Mouse (Mus musculus) hindbrain, postnatal 0 days (tissue): ENCODE data around the gene Mdfic. TPM values are rescaled to one million over a fixed set of nuclear protein-coding genes. Genes with fewer than 3 reads are reported as not detected.
A peak's percentile ranks its signal among the peaks of the same experiment; 100 is the strongest.
"Not testable (repeated sequence)": the region's sequence is repeated elsewhere in the genome, so short reads cannot be mapped to it uniquely, and the experiment has no call there.

ENCODE experiments used
- ATAC-seq: fragments of 200-750 bp; cut with Nextera tagmentation; 2 replicates; pipeline ENCODE4 v1.8.0; 2017; ENCODE audit warnings: mild to moderate bottlenecking, moderate TSS enrichment, moderate library complexity
- DNase-seq: peaks from one replicate; pipeline ENCODE4 v3.0.0-alpha.2; 2015; ENCODE audit warnings: low spot score
- H3K27ac ChIP-seq: fragments of 300-500 bp; sonication (generic); 2 replicates; pipeline ENCODE4 v1.5.1; 2014; ENCODE audit warnings: mild to moderate bottlenecking
- H3K27me3 ChIP-seq: fragments of 300-500 bp; sonication (generic); 2 replicates; pipeline ENCODE4 v1.6.1; 2014; ENCODE audit warnings: low read length, mixed read lengths; ENCODE audit not compliant: insufficient read depth
- H3K36me3 ChIP-seq: fragments of 300-500 bp; sonication (generic); 2 replicates; pipeline ENCODE4 v1.6.1; 2014; ENCODE audit warnings: low read length, mixed read lengths; ENCODE audit not compliant: insufficient read depth
- H3K4me1 ChIP-seq: fragments of 300-500 bp; sonication (generic); 2 replicates; pipeline ENCODE4 v1.6.1; 2014; ENCODE audit warnings: antibody characterized with exemption, low read length, mixed read lengths; ENCODE audit not compliant: insufficient read depth
- H3K4me2 ChIP-seq: fragments of 300-500 bp; sonication (generic); 2 replicates; pipeline ENCODE4 v1.6.1; 2014; ENCODE audit warnings: low read depth, mild to moderate bottlenecking, low read length, moderate library complexity, mixed read lengths
- H3K4me3 ChIP-seq: fragments of 300-500 bp; sonication (generic); 2 replicates; pipeline ENCODE4 v1.5.1; 2014; ENCODE audit warnings: low read length
- H3K9ac ChIP-seq: fragments of 300-500 bp; sonication (generic); replicated peaks from 2 replicates; pipeline ENCODE4 v1.6.1; 2014; ENCODE audit warnings: mild to moderate bottlenecking, low read length, moderate library complexity, mixed read lengths
- H3K9me3 ChIP-seq: fragments of 300-500 bp; sonication (generic); 2 replicates; pipeline ENCODE4 v1.6.1; 2016; ENCODE audit warnings: low read length, mixed read lengths
- CTCF ChIP-seq: IDR thresholded peaks from 2 replicates; pipeline ENCODE4 v1.5.1; 2016; ENCODE audit warnings: antibody characterized with exemption, control low read depth, low read depth
- WGBS: fragments of 180-500 bp; shearing (Covaris S2); extraction: QIAGEN DNeasy Blood & Tissue Kit; methylation state at CpG from one replicate; pipeline ENCODE4 v1.1.7; 2014; 5-methylcytosine and 5-hydroxymethylcytosine counted together
- polyA plus RNA-seq: library from polyadenylated mRNA; unstranded; fragments of >200 nt; fragmentation: Nextera tagmentation; extraction: Ambion mirVana; gene quantifications from 2 replicates; pipeline ENCODE4 v1.2.1, GENCODE M21; 2015
- total RNA-seq: library from RNA; depleted of rRNA; stranded (reverse); fragments of >200 nt; gene quantifications from 2 replicates; pipeline ENCODE4 v1.2.3, GENCODE M21; 2014; rRNA removed

Mdfic gene
- 4.2 and 8.6 TPM in 2 replicates for total RNA-seq
- polyA plus RNA-seq: 0.81 and 1.4 TPM in 2 replicates

DNA sequence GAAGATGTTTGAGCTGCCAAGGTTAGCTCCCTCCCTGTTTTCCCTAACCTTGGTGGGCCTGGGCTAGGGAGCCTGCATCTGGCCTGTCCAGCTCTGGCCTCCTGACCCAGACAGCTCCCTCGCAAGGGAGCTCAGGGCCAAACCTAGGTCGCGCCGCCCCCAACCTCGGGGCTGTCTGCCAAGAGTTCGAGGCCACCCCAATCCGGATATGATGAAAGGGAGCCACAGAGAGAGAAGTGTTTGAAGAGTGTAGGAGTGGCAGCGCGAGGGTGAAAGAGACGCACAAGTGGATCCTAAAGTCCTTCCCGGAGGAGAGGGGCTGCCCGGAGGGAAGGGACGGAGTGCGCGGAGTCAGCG is at the start of gene Mdfic:
TSS of gene Mdfic (plus strand) at position 201 of the 357 bp plus-strand sequence.
- ATAC-seq (peak; percentile 56; the same call in 1 of the 2 replicates), DNase-seq (no peak)
- Histone ChIP-seq H3K9me3 (no peaks in the 10 kb centered on the region), H3K9ac (peak within 1 kb of the TSS; percentile 55), H3K4me3 (peak within 1 kb of the TSS; percentile 59), H3K4me2 (peak within 1 kb of the TSS; percentile 93), H3K27me3 (no peaks in the 10 kb centered on the region), H3K27ac (0 out of 2 replicates have a peak within 1 kb of the TSS, but pooled peaks have one; percentile 41), H3K36me3 (no peaks in the 10 kb centered on the region), H3K4me1 (no peaks in the 10 kb centered on the region)
- TF ChIP-seq CTCF: no peak
- WGBS: 1% methylated on average over 14 of the region's 16 CpGs

DNA sequence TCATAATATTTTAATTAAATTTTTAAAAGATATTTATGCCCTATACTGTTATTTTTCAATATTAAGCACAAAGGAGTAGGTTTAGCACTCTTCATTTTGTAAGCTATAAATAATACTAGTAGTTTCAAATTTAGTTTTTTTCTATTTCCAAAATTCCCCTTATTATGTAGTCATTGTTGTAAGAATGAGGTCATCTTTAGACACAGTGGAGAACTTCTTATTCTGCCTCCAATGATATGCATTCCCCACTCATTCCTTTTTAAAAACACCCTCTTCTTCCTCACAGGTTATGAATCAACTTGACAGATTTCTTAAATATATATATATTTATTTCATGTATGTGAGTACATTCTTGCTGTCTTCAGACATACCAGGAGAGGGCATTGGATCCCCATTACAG is 49.1 kb upstream of the Mdfic start:
- ATAC-seq: no peak
- Histone ChIP-seq H3K9ac (no peak overlapping the region), H3K4me1 (no peaks in the 10 kb centered on the region), H3K4me3 (no peak overlapping the region), H3K4me2 (no peak overlapping the region), H3K36me3 (no peaks in the 10 kb centered on the region), H3K27me3 (no peaks in the 10 kb centered on the region), H3K9me3 (no peaks in the 10 kb centered on the region), H3K27ac (no peak overlapping the region)
- no peak for TF ChIP-seq CTCF
- no peak for DNase-seq

DNA sequence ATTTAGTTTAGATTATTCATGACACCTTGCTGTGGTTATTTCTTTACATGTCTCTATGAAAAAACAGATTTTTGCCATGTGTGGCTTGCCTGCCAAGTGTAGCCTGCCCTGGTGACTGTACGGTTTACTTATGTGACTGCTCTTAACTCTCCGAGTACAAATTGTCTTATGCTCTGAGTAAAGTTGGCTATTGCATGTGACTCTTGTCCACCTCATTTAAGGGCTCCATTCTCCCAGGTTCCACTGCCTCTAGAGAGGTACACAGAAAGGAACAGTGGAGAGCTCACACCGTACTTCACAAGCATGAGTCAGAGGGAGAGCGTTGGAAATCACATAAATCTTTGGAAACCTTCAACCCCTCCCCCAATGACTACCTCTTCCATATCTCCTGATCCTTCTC is 10.4 kb upstream of the Mdfic start:
- Histone ChIP-seq H3K4me2 (no peak overlapping the region), H3K9me3 (no peaks in the 10 kb centered on the region), H3K27me3 (no peaks in the 10 kb centered on the region), H3K4me1 (no peaks in the 10 kb centered on the region), H3K4me3 (no peak overlapping the region), H3K27ac (no peak overlapping the region), H3K9ac (no peak overlapping the region), H3K36me3 (no peaks in the 10 kb centered on the region)
- DNase-seq: no peak
- no peak for ATAC-seq
- no peak for TF ChIP-seq CTCF
- WGBS: 96% methylated on average over 4 of the region's 4 CpGs

DNA sequence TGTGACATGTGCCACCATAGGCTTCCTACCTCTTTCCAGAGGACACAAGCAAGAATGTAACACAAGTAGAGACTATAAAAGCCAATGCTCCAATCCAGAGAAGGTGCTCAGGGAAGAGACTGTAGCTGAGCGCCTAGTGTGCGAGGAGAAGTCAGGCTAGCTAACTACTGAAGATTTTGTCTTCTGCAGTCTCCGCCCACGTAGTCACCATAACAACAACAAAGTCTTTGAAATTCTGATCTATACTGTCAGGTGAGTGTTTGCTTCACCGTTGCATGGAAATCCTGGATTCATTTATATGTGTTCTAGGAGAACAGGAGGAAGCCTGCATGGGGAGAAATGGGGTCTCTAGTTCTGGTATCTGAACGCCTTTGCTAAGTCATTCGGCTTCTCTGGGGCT is 9.8 kb upstream of the Mdfic start:
- Histone ChIP-seq H3K9ac (no peak overlapping the region), H3K27me3 (no peaks in the 10 kb centered on the region), H3K4me2 (no peak overlapping the region), H3K36me3 (no peaks in the 10 kb centered on the region), H3K4me1 (no peaks in the 10 kb centered on the region), H3K9me3 (no peaks in the 10 kb centered on the region), H3K4me3 (no peak overlapping the region), H3K27ac (no peak overlapping the region)
- no peak for TF ChIP-seq CTCF
- whole genome bisulfite sequencing: 88% methylated on average over 7 of the region's 7 CpGs
- ATAC-seq (no peak), DNase-seq (no peak)

DNA sequence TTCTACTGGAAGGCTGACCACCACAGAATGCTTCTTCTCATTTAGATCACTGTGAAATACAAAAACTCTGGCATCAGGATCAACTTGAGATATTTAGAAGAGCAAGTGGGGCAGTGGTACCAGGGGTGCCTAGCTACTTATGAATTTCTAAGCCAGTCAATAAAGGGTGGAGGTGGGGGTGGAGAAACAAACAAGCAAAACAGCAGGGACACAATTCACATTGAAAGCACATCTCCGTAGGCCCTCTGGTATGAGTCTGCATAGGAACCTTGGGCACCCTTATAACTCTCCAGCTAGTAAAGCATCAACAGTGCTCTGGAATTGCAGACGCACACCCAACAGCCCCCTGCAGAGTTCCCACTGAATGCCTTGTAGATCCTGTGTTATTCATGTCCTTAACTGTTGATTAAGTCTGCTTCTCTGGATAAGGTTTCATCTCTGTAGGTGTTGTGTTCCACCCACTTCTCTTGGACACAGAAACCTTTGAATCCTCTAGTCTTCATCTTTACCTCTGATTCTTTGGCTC is 7.5 kb upstream of the Mdfic start:
- H3K9me3 ChIP-seq: no peaks in the 10 kb centered on the region

DNA sequence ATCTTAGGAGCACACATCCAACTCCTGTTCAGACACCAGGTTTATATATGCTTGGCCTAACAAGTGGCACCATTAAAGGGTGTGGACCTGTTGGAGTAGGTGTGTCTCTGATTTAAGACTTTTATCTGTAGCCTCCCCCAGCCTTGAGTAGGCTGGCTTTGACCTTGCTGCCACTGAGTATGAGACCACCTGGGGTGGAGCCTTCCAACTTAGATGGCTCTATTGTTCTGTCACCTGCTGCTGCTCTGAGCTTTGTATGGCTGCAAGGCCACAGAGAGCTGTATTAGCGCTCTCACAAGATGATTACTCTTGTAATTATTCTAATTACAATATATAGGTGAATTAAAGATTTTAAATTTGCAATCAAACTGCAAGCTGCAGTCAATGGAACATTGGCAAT is 6.4 kb upstream of the Mdfic start:
- H3K4me1 ChIP-seq, H3K36me3 ChIP-seq, H3K27me3 ChIP-seq, H3K4me3 ChIP-seq, H3K4me2 ChIP-seq, H3K27ac ChIP-seq, ATAC-seq, H3K9ac ChIP-seq, H3K9me3 ChIP-seq, DNase-seq: not testable (repeated sequence)
- WGBS: 71% methylated on average over 1 of the region's 1 CpGs

More for the DNA sequence above, 7.5 kb upstream of the Mdfic start:
- no peak overlapping the region for H3K4me3 ChIP-seq
- no peaks in the 10 kb centered on the region for H3K36me3 ChIP-seq
- 29% methylated on average over 2 of the region's 2 CpGs for WGBS
- no peaks in the 10 kb centered on the region for H3K4me1 ChIP-seq
- DNase-seq (no peak), ATAC-seq (no peak)
- H3K27ac ChIP-seq: no peak overlapping the region
- H3K9ac ChIP-seq: no peak overlapping the region
- no peak for TF ChIP-seq CTCF
- no peak overlapping the region for H3K4me2 ChIP-seq
- H3K27me3 ChIP-seq: no peaks in the 10 kb centered on the region

DNA sequence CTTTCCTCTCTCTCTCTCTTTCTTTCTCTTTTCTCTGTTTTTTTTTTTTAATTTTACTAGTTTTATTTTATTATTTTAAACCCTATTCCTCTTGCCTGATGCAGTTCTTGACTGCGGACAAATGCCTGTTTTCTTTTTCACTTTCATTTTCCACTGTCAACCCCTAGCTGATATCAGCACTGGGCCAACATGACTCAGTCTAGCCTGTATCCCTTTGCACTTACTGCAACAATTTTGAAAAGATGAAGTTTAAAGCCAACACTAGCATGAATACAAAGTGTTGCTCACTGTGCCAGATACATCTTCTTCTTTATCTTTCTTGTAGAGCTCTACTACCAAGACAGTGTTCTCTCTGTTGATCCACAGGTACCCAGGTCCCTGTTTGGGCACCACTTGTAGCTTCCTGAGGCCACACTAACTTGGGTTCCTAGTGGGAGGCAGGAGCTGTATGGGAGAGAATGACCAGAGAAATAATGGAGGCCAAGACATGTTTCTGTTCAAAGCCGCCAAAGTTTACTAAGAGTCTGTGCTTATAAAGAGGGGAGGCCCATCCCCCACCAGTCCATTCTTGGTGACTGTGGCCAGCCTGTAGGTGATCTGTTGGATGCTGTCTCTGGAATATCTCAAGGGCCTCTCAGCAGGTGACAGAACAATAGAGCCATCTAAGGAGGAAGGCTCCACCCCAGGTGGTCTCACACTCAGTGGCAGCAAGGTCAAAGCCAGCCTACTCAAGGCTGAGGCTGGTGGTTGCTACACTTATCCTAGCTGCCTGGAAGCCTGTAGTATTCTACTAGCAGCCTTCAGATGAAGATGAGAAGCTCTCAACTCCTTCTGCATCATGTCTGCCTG is 5.2 kb upstream of the Mdfic start:
- DNase-seq (no peak), ATAC-seq (no peak)
- H3K9me3 ChIP-seq: no peaks in the 10 kb centered on the region
- H3K27me3 ChIP-seq: no peaks in the 10 kb centered on the region
- WGBS: 88% methylated on average over 2 of the region's 2 CpGs
- no peak overlapping the region for H3K27ac ChIP-seq
- no peak overlapping the region for H3K9ac ChIP-seq
- no peak for TF ChIP-seq CTCF
- H3K36me3 ChIP-seq: no peaks in the 10 kb centered on the region
- no peak overlapping the region for H3K4me3 ChIP-seq
- no peak overlapping the region for H3K4me2 ChIP-seq
- no peaks in the 10 kb centered on the region for H3K4me1 ChIP-seq
